Mouse (Mus musculus) megakaryocyte, embryonic 14.5 days (primary cell): Measurements from ENCODE around the gene Efcab14.

Experiments used
- FLI1 ChIP-seq: IDR thresholded peaks from 2 replicates; pipeline ENCODE4 v1.6.1; 2012; ENCODE audit warnings: low read length, inconsistent platforms, mixed read lengths
- GATA1 ChIP-seq: IDR thresholded peaks from 3 replicates; pipeline ENCODE4 v1.6.1; 2012; ENCODE audit warnings: mixed read lengths, low read length, inconsistent platforms, borderline replicate concordance

GRCm38 (mm10) chr4:115782026-115782805, 44.7 kb downstream of the Efcab14 start:
- no peak for TF ChIP-seq FLI1
- TF ChIP-seq GATA1: no peak
